Mouse (Mus musculus): ENCODE data around the gene Sec13. TPM values are rescaled to one million over a fixed set of nuclear protein-coding genes. Genes with fewer than 3 reads are reported as not detected.

Sec13 gene
- 186 TPM for polyA plus RNA-seq (2017; shearing (Covaris generic))

DNA sequence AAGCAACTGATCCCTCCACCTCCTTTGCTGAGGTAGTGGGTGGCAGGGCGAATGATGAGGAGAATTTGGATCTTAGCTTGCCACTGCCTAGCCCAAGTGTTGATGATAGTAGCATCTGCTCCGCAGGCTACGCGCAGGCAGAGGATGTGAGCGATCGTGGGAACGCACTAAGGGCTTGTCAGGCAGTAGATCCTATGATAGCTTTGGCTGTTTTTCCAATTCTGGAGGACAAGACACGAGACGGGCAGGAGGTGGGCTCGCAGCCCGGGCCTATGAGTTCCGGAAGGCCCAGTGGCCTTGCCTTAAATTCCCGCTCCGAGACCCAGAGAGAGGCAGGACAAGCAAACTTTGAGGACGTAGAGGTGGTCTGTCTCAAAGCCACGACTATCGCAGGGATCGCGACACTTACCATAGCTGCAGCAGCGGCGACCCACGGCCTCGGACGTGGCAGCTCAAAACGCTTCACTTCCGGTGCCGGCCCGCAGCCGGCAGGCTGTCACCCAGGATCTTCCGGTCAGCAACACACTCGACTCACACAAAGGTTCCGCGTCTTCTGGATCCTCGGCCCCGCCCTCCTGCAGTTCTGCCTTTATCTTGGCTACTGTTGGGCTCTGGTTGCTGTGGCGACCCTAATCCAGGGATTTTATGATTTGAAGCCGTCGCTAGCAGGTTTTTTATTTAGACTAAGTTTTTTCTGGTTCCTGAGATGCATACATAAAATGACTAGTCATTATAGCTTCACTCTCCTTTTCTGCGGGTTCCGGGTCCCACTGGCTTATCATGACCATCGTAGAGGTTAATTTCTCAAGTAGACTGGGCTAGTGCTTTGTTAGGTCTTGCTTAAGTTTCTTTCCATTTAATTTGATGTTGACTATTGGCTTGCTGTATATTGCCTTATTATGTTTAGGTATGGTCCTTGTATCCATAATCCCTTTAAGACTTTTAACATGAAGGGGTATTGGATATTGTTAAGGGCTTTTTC is at the start of gene Sec13:
Gene Sec13 (minus strand): TSS at position 508 of the 982 bp plus-strand sequence.

DNA sequence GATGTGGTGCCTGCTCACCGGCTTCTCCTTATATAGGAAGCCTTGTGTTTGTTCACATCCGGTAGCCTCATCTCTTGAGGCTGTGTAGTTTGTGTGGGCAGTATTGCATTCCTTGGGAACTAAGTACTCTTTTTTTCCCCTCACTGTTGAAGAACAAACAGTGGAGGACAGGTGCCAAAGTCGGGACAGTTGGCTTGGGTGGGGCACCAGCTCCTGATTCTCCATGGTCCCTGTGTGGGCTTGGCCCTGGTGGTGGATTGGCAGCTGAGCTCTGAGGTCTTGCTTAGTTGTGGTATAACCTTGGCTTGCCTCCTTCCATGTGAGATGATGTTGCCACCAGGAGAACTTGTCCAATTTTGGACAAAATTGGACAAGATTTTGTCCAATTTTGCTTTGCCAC is 20.7 kb downstream of the Sec13 start, which contains the start of gene Ghrl:
Gene Ghrl (minus strand): TSS at position 3 of the 400 bp plus-strand sequence.

DNA sequence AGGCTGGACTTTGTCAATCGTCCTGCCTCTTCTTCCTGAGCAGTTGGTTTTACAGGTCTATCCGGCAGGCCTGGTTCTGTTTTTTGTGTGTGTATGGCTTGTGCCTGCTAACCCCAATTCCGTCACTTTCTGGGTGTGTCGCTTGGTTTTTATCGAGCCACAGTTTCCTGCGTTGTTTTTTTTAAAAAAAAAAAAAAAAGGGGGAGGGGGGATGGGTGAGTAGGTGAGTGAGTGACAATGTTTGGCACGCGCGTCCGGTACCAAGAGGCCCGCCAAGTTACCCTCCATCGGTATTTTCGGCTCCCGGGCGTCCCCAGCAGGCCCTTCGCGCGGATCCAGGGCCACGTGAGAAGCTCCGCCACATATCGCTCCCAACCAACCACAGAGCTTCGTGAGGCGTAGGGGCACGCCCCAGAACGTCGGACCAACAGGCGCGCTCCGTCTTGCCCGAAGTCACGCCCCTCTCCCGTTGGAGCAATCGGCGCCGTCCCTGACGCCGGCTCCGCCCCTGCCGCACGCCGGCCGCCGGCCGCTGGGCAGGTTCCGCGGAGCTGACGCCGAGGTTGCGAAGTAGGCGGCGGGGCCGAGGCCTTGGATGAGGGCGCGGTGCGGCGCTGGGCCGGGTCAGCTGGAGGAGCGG is 43.8 kb downstream of the Sec13 start, which contains the start of gene Tatdn2:
Gene Tatdn2 (plus strand): TSS at position 469 of the 640 bp plus-strand sequence.

Other genes with a start within 250 kb of the Sec13 start
- gene Prrt3, start 238.8 kb downstream of the Sec13 start, polyA plus RNA-seq (2017; shearing (Covaris generic)): 0.41 TPM
- 94.3 TPM for gene Emc3, start 209.1 kb downstream of the Sec13 start, polyA plus RNA-seq (2017; shearing (Covaris generic))
- 2.1 TPM for gene Fancd2, start 209.1 kb downstream of the Sec13 start, polyA plus RNA-seq (2017; shearing (Covaris generic))
- gene Fancd2os, start 140.0 kb downstream of the Sec13 start, polyA plus RNA-seq (2017; shearing (Covaris generic)): not detected
- 235 TPM for gene Brk1, start 136.0 kb downstream of the Sec13 start, polyA plus RNA-seq (2017; shearing (Covaris generic))
- gene Vhl, start 116.8 kb downstream of the Sec13 start, polyA plus RNA-seq (2017; shearing (Covaris generic)): 33.2 TPM
- 58.7 TPM for gene Irak2, start 102.3 kb downstream of the Sec13 start, polyA plus RNA-seq (2017; shearing (Covaris generic))
- gene Tatdn2, start 43.7 kb downstream of the Sec13 start, polyA plus RNA-seq (2017; shearing (Covaris generic)): 6.7 TPM
- gene Ghrl, start 20.9 kb downstream of the Sec13 start, polyA plus RNA-seq (2017; shearing (Covaris generic)): 0.73 TPM

All from CD4-positive, CD25-positive, alpha-beta regulatory T cell (primary cell).